Mouse (Mus musculus): Measurements from ENCODE around the gene Igf2bp3. TPM values are rescaled to one million over a fixed set of nuclear protein-coding genes. Genes with fewer than 3 reads are reported as not detected.

Gene Igf2bp3
- polyA plus RNA-seq, 1 experiment from 2014 or later, result 2.4 TPM

- H3K27me3 ChIP-seq, result no peaks in the 10 kb centered on the region
- no peak for TF ChIP-seq CTCF (IDR thresholded peaks at IDR 0.05)
- ChIA-PET CTCF (interaction anchor here (1.3 kb wide), 1 partner anchor 13 kb away, joined by 4 read pairs; no protein-coding TSS in a partner anchor), POLR2A (no interaction called here)
- in situ Hi-C loops (cut with MboI; ENCODE audit: low pct_unique_long_range_greater_than_20kb), result no loop called here
- ATAC-seq (no peak), DNase-seq (ENCODE audit: low read depth, low spot score) (no peak)
These were observed 136.9 kb downstream of the Igf2bp3 start for GRCm38 (mm10) chr6:49077894-49078293.

- ATAC-seq, result no peak
These were observed 140.7 kb downstream of the Igf2bp3 start for GRCm38 (mm10) chr6:49074117-49074490.

GRCm38 (mm10) chr6:49073304-49074116, 141.2 kb downstream of the Igf2bp3 start, which contains the start of gene Malsu1:
Gene Malsu1, plus strand, starts transcription at chr6:49073795.
- in situ Hi-C loops (cut with MboI; ENCODE audit: low pct_unique_long_range_greater_than_20kb), result no loop called here
- POLR2A ChIA-PET, result interaction anchor here (0.6 kb wide), 1 partner anchor 510 kb away, joined by 3 read pairs; no protein-coding TSS in a partner anchor
- peak; percentile 88 for ATAC-seq
- peak; percentile 45 for TF ChIP-seq CTCF (IDR thresholded peaks at IDR 0.05)
- no peaks in the 10 kb centered on the region for H3K27me3 ChIP-seq
- peak; percentile 67 for DNase-seq (ENCODE audit: low read depth, low spot score)
- CTCF ChIA-PET, result interaction anchor here (0.7 to 0.9 kb wide), 2 partner anchors 10 to 16 kb away, joined by 3 read pairs; no protein-coding TSS in a partner anchor

More at GRCm38 (mm10) chr6:49074117-49074490, 140.7 kb downstream of the Igf2bp3 start:
- DNase-seq (ENCODE audit: low read depth, low spot score), result no peak
- no peaks in the 10 kb centered on the region for H3K27me3 ChIP-seq
- in situ Hi-C loops (cut with MboI; ENCODE audit: low pct_unique_long_range_greater_than_20kb), result no loop called here
- ChIA-PET POLR2A (interaction anchor here (0.6 kb wide), 1 partner anchor 509 kb away, joined by 3 read pairs; no protein-coding TSS in a partner anchor), CTCF (interaction anchor here (0.7 to 0.9 kb wide), 2 partner anchors 10 to 16 kb away, joined by 3 read pairs; no protein-coding TSS in a partner anchor)
- no peak for TF ChIP-seq CTCF (IDR thresholded peaks at IDR 0.05)

- in situ Hi-C loops (cut with MboI; ENCODE audit: low pct_unique_long_range_greater_than_20kb), result no loop called here
- no peak for ATAC-seq
- no peak for DNase-seq (ENCODE audit: low read depth, low spot score)
- CTCF ChIA-PET, result interaction anchor here (2.4 kb wide), 1 partner anchor 11 kb away, joined by 6 read pairs; no protein-coding TSS in a partner anchor
- no peak for TF ChIP-seq CTCF (IDR thresholded peaks at IDR 0.05)
- POLR2A ChIA-PET, result no interaction called here
- peaks cover 7% of the 10 kb centered on the region for H3K27me3 ChIP-seq
These were observed 146.4 kb downstream of the Igf2bp3 start for GRCm38 (mm10) chr6:49068361-49068760.

GRCm38 (mm10) chr6:49057053-49058021, 157.4 kb downstream of the Igf2bp3 start:
- ChIA-PET CTCF (interaction anchor here (0.7 to 3.6 kb wide), 17 partner anchors 8 to 184 kb away, joined by 3 to 12 read pairs (median 3); partner anchors contain the start of gene Gpnmb), POLR2A (interaction anchor here (0.7 to 0.9 kb wide), 2 partner anchors 40 to 160 kb away, joined by 3 to 4 read pairs; no protein-coding TSS in a partner anchor)
- H3K27me3 ChIP-seq, result no peaks in the 10 kb centered on the region
- no peak for ATAC-seq
- peak; percentile 91 for TF ChIP-seq CTCF (IDR thresholded peaks at IDR 0.05)
- in situ Hi-C loops (cut with MboI; ENCODE audit: low pct_unique_long_range_greater_than_20kb), result loop anchor here (5.0 kb wide), 2 partner anchors 150 to 340 kb away; partner anchors contain the start of gene Stk31
- DNase-seq (ENCODE audit: low read depth, low spot score), result no peak

GRCm38 (mm10) chr6:49056009-49056408, 158.7 kb downstream of the Igf2bp3 start:
- no peak for TF ChIP-seq CTCF (IDR thresholded peaks at IDR 0.05)
- in situ Hi-C loops (cut with MboI; ENCODE audit: low pct_unique_long_range_greater_than_20kb), result loop anchor here (5.0 kb wide), 2 partner anchors 151 to 341 kb away; partner anchors contain the start of gene Stk31
- H3K27me3 ChIP-seq, result no peaks in the 10 kb centered on the region
- no peak for ATAC-seq
- ChIA-PET CTCF (interaction anchor here (1.0 to 3.6 kb wide), 5 partner anchors 9 to 86 kb away, joined by 3 to 12 read pairs (median 3); no protein-coding TSS in a partner anchor), POLR2A (no interaction called here)
- no peak for DNase-seq (ENCODE audit: low read depth, low spot score)

GRCm38 (mm10) chr6:49055256-49055733, 159.5 kb downstream of the Igf2bp3 start:
- no peak for TF ChIP-seq CTCF (IDR thresholded peaks at IDR 0.05)
- in situ Hi-C loops (cut with MboI; ENCODE audit: low pct_unique_long_range_greater_than_20kb), result loop anchor here (5.0 kb wide), 2 partner anchors 152 to 342 kb away; partner anchors contain the start of gene Stk31
- ChIA-PET POLR2A (no interaction called here), CTCF (interaction anchor here (3.6 kb wide), 1 partner anchor 14 kb away, joined by 12 read pairs; no protein-coding TSS in a partner anchor)
- DNase-seq (ENCODE audit: low read depth, low spot score), result no peak
- no peak for ATAC-seq
- no peaks in the 10 kb centered on the region for H3K27me3 ChIP-seq

GRCm38 (mm10) chr6:49052191-49052590, 162.6 kb downstream of the Igf2bp3 start:
- CTCF ChIA-PET, result no interaction called here
- no peak for ATAC-seq
- no peak for TF ChIP-seq CTCF (IDR thresholded peaks at IDR 0.05)

GRCm38 (mm10) chr6:49050677-49051410, 163.9 kb downstream of the Igf2bp3 start:
- in situ Hi-C loops (cut with MboI; ENCODE audit: low pct_unique_long_range_greater_than_20kb), result no loop called here
- no peak for TF ChIP-seq CTCF (IDR thresholded peaks at IDR 0.05)
- ChIA-PET CTCF (no interaction called here), POLR2A (no interaction called here)
- DNase-seq (ENCODE audit: low read depth, low spot score), result no peak
- H3K27me3 ChIP-seq, result no peaks in the 10 kb centered on the region
- no peak for ATAC-seq

More at GRCm38 (mm10) chr6:49052191-49052590, 162.6 kb downstream of the Igf2bp3 start:
- POLR2A ChIA-PET, result interaction anchor here (0.6 to 1.1 kb wide), 2 partner anchors 167 to 189 kb away, joined by 3 to 4 read pairs; no protein-coding TSS in a partner anchor
- in situ Hi-C loops (cut with MboI; ENCODE audit: low pct_unique_long_range_greater_than_20kb), result no loop called here
- H3K27me3 ChIP-seq, result no peaks in the 10 kb centered on the region
- DNase-seq (ENCODE audit: low read depth, low spot score), result no peak
